Mouse (Mus musculus) limb, embryonic 14.5 days (tissue): ENCODE data around the gene Galt. TPM values are rescaled to one million over a fixed set of nuclear protein-coding genes. Genes with fewer than 3 reads are reported as not detected.
A peak's percentile ranks its signal among the peaks of the same experiment; 100 is the strongest.

Source experiments
- ATAC-seq: fragments of 200-750 bp; cut with Nextera tagmentation; 2 replicates; pipeline ENCODE4 v1.8.0; 2017; ENCODE audit warnings: low read depth, moderate number of reproducible peaks, moderate TSS enrichment; ENCODE audit not compliant: low FRiP score
- DNase-seq: peaks from one replicate; pipeline ENCODE4 v3.0.0-alpha.2; 2015; ENCODE audit warnings: low spot score
- H3K27ac ChIP-seq: fragments of 300-500 bp; sonication (generic); replicated peaks from 2 replicates; pipeline ENCODE4 v1.5.1; 2014; ENCODE audit warnings: low read depth, mild to moderate bottlenecking, low read length, moderate library complexity, mixed read lengths
- H3K27me3 ChIP-seq: fragments of 300-500 bp; sonication (generic); 2 replicates; pipeline ENCODE4 v1.6.1; 2014; ENCODE audit warnings: low read length, mixed read lengths; ENCODE audit not compliant: control insufficient read depth, insufficient read depth
- H3K36me3 ChIP-seq: fragments of 300-500 bp; sonication (generic); 2 replicates; pipeline ENCODE4 v1.6.1; 2014; ENCODE audit warnings: mild to moderate bottlenecking, low read length, moderate library complexity, mixed read lengths; ENCODE audit not compliant: control insufficient read depth, insufficient read depth
- H3K4me1 ChIP-seq: fragments of 300-500 bp; sonication (generic); 2 replicates; pipeline ENCODE4 v1.6.1; 2014; ENCODE audit warnings: antibody characterized with exemption, low read length, mixed read lengths; ENCODE audit not compliant: control insufficient read depth, insufficient read depth
- H3K4me2 ChIP-seq: fragments of 300-500 bp; sonication (generic); replicated peaks from 2 replicates; pipeline ENCODE4 v1.6.1; 2014; ENCODE audit warnings: low read depth, mild to moderate bottlenecking, low read length, moderate library complexity; ENCODE audit not compliant: severe bottlenecking
- H3K4me3 ChIP-seq: fragments of 300-500 bp; sonication (generic); replicated peaks from 2 replicates; pipeline ENCODE4 v1.5.1; 2014; ENCODE audit warnings: low read length
- H3K9ac ChIP-seq: fragments of 300-500 bp; sonication (generic); 2 replicates; pipeline ENCODE4 v1.6.1; 2014; ENCODE audit warnings: mild to moderate bottlenecking, low read depth, low read length, moderate library complexity; ENCODE audit not compliant: severe bottlenecking
- H3K9me3 ChIP-seq: fragments of 300-500 bp; sonication (generic); 2 replicates; pipeline ENCODE4 v1.6.1; 2016; ENCODE audit warnings: low read length; ENCODE audit not compliant: control insufficient read depth
- POLR2A ChIP-seq: fragments of 200-500 bp; IDR thresholded peaks from 2 replicates; pipeline ENCODE4 v1.8.0; 2012; ENCODE audit warnings: inconsistent platforms, mild to moderate bottlenecking, moderate library complexity, borderline replicate concordance; ENCODE audit not compliant: insufficient read depth, insufficient read length; ENCODE audit errors: extremely low read depth
- WGBS: fragments of 180-500 bp; shearing (Covaris S2); extraction: QIAGEN DNeasy Blood & Tissue Kit; methylation state at CpG from one replicate; pipeline ENCODE4 v1.1.7; 2014; 5-methylcytosine and 5-hydroxymethylcytosine counted together
- polyA plus RNA-seq, 2 experiments: library from polyadenylated mRNA; depleted of rRNA in 1 of 2; stranded (reverse) in 1 of 2; unstranded in 1 of 2; fragments of >200 nt; fragmentation: Nextera tagmentation in 1 of 2; extraction: Ambion mirVana in 1 of 2; gene quantifications; 2 replicates each; pipeline versions ENCODE4 v1.2.1 to v1.2.3; 2012 to 2014

Galt gene
- polyA plus RNA-seq, 2 experiments = 39.5 to 83.3 TPM

DNA sequence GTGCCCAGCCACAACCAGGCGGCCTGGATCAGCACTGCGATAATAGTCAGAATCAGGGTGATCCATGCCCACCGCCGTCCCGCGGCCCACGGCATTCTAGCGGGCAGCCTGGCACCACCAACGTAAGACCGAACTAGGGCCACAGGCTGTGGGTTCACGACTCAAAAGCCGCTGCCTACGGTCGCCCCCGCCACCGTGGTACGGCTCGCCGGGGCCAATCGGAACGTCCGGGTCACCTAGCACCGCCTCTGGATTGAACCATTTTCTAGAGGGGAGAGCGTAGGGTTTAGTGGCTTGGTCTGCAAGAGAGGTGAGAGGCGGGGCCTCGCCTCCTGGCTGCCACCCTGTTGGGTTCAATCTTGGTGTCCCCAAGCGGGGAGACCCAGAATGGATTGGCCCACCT is 13.9 kb upstream of the Galt start:
- no peak for TF ChIP-seq POLR2A
- Histone ChIP-seq H3K27me3 (no peaks in the 10 kb centered on the region), H3K36me3 (peaks cover 8% of the 10 kb centered on the region), H3K4me1 (peaks cover 11% of the 10 kb centered on the region), H3K4me3 (peak overlapping the region; percentile 53), H3K4me2 (peak overlapping the region; percentile 58), H3K9ac (peak overlapping the region; percentile 63), H3K9me3 (peaks cover 3% of the 10 kb centered on the region; the same call in 1 of the 2 replicates), H3K27ac (peak overlapping the region; percentile 76)
- WGBS = 1% methylated on average over 27 of the region's 27 CpGs
- ATAC-seq (peak; percentile 96), DNase-seq (peak; percentile 97)

DNA sequence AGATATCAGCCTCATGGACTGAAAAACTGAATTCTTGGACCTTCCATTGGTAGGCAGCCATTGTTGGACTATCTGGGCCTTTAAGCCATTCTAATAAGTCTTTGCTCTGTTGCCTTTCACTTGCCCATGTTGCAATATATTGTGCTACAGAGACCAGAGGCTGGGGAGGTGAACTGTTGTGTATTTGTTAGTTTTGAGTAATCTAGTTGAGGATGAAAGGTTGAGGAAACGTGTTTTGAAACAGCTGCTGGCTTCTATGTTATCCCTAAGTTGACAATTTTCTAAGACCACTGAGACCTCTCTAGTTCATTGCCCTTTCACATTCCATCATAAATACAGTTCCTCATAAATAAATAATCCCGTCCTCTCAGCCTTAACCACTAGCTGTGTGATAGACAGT is 10.9 kb upstream of the Galt start:
- TF ChIP-seq POLR2A = no peak
- no peak for DNase-seq
- peaks cover 4% of the 10 kb centered on the region for H3K36me3 ChIP-seq
- no peak overlapping the region for H3K4me3 ChIP-seq
- peaks cover 11% of the 10 kb centered on the region; the same call in 1 of the 2 replicates for H3K9me3 ChIP-seq
- no peaks in the 10 kb centered on the region for H3K27me3 ChIP-seq
- H3K9ac ChIP-seq = no peak overlapping the region
- no peak for ATAC-seq
- peaks cover 11% of the 10 kb centered on the region for H3K4me1 ChIP-seq
- WGBS = 69% methylated on average over 2 of the region's 2 CpGs
- H3K4me2 ChIP-seq = no peak overlapping the region
- no peak overlapping the region for H3K27ac ChIP-seq

DNA sequence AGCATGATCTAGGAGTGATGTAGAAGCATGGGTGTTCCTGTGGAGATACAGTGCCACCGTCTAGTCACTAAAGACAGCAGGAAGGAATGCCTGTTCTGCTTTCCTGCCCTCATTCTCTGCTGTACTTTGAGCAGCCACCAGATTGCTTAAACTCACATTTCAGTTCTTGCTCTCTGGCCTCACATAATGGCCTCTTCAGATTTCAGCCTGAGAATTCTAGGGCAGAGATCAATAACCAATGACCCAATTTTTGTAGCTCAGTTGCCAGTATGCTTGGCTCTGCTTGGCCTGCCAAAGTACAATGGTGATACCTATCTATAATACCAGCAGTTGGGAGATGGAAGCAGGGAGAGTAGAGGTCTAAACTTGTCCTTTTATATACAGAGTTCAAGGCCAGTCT is 10.0 kb upstream of the Galt start:
- 93% methylated on average over 1 of the region's 1 CpGs for WGBS
- Histone ChIP-seq H3K9me3 (peaks cover 11% of the 10 kb centered on the region; the same call in 1 of the 2 replicates), H3K36me3 (no peaks in the 10 kb centered on the region), H3K27ac (no peak overlapping the region), H3K4me1 (0 out of 2 replicates have a peak, but pooled peaks cover 4% of the 10 kb centered on the region), H3K4me3 (no peak overlapping the region), H3K9ac (no peak overlapping the region), H3K4me2 (no peak overlapping the region), H3K27me3 (no peaks in the 10 kb centered on the region)
- DNase-seq (no peak), ATAC-seq (no peak)
- TF ChIP-seq POLR2A = no peak

DNA sequence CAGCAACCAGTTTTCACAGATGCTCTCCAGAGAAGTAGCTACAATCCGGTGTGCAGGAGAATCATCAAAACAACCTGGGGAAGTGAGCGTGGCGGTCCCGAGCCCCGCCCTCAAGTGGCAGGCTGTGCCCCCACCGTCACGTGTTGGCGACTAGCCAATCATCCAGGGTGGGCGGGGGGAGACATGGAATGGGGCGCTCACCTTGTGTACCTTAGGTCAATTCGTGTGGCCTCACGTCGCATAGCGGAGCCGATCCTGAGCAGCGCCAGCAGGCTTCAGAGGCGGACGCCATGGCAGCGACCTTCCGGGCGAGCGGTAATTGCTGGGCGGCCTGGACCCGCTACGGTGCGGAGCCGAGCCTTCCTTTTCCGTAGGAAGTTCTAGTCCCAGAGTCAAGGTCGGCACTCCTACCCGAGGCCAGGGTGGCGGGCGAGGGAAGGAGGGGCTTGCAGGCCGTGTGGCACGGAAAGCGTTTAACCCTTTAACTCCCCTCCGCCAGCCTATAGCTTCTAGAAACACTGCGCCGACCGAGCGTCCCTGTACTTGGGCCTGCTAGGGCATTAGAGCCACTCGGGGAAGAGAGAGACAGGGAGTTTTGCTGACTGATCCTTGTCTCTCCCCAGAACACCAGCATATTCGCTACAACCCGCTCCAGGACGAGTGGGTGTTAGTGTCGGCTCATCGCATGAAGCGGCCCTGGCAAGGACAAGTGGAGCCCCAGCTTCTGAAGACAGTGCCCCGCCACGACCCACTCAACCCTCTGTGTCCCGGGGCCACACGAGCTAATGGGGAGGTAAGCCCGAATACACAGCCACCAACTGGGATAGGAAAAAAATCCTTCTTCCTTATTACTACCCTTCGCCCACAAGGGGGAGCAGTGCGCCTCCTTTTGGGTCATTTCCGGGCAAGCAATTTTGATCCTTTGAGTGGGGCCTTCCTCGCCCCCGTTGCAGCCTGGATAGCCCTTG is 594 bp downstream of the Galt start, which contains the start of gene Sigmar1:
Gene Sigmar1, minus strand, starts transcription at position 820 of the 968 bp plus-strand sequence.
- TF ChIP-seq POLR2A = 0 out of 2 replicates have a peak, but pooled peaks have one; percentile 9

DNA sequence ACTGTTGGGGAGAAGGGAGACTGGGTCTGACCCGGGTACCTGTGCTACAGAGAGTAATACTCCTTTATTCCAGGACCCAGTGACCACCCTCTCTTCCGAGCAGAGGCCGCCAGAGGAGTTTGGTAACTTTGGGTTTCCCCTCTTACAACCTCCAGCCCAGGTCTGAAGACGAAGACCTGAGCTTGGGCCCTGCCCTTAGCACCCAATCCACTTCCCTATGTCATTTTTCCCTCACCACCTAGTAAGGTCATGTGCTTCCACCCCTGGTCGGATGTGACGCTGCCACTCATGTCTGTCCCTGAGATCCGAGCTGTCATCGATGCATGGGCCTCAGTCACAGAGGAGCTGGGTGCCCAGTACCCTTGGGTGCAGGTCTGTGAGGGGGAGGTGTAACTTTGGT is 1.4 kb downstream of the Galt start:
- 79% methylated on average over 8 of the region's 8 CpGs for WGBS
- H3K9me3 ChIP-seq = no peaks in the 10 kb centered on the region
- peaks cover 23% of the 10 kb centered on the region for H3K4me1 ChIP-seq
- peak overlapping the region; percentile 79 for H3K9ac ChIP-seq
- H3K36me3 ChIP-seq = peaks cover 16% of the 10 kb centered on the region; the same call in 1 of the 2 replicates
- peak overlapping the region; percentile 81 for H3K4me2 ChIP-seq
- no peaks in the 10 kb centered on the region for H3K27me3 ChIP-seq
- no peak for TF ChIP-seq POLR2A
- peak overlapping the region; percentile 76; the same call in 1 of the 2 replicates for H3K27ac ChIP-seq
- DNase-seq (no peak), ATAC-seq (no peak)
- peak overlapping the region; percentile 72 for H3K4me3 ChIP-seq

More for the DNA sequence above, 594 bp downstream of the Galt start, which contains the start of gene Sigmar1:
- H3K36me3 ChIP-seq = peaks cover 16% of the 10 kb centered on the region; the same call in 1 of the 2 replicates
- H3K4me1 ChIP-seq = peaks cover 17% of the 10 kb centered on the region
- peak; percentile 54 for ATAC-seq
- H3K9ac ChIP-seq = peak within 1 kb of the TSS; percentile 79
- 1% methylated on average over 57 of the region's 57 CpGs for WGBS
- no peaks in the 10 kb centered on the region for H3K27me3 ChIP-seq
- no peaks in the 10 kb centered on the region for H3K9me3 ChIP-seq
- H3K27ac ChIP-seq = peak within 1 kb of the TSS; percentile 76
- peak within 1 kb of the TSS; percentile 72 for H3K4me3 ChIP-seq
- peak within 1 kb of the TSS; percentile 81 for H3K4me2 ChIP-seq
- peak; percentile 86 for DNase-seq
